Mouse (Mus musculus) adrenal gland (tissue): Measurements from ENCODE around the gene Timmdc1.

Experiments
- intact Hi-C: fragments of 180-260 bp; cut with DNase I; formaldehyde crosslinking; loops from one replicate; pipeline ENCODE4 v1.15.1; 2025

The Timmdc1 gene

DNA sequence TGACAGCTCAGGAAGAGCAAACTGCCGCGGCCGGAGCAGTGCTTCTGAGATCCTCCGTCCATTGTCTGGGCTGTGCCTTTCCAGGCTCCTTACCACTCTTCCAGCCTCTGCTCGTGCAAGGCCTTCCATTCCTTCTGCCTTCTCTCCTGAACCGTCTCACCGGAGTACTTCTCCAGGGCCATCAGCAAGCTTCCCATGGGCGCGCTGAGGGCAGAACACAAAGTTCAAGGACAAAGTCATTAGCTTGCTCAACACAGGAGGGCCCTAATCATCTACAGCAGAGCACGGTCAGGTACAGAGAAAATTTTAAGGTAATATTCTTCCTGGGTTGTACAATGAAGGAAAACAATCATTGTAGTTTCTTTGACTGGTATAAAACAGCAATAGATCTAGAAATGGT is 20.0 kb downstream of the Timmdc1 start:
- intact Hi-C loops, result loop anchor here (10.0 kb wide), 1 partner anchor 508 kb away; no protein-coding TSS in a partner anchor

DNA sequence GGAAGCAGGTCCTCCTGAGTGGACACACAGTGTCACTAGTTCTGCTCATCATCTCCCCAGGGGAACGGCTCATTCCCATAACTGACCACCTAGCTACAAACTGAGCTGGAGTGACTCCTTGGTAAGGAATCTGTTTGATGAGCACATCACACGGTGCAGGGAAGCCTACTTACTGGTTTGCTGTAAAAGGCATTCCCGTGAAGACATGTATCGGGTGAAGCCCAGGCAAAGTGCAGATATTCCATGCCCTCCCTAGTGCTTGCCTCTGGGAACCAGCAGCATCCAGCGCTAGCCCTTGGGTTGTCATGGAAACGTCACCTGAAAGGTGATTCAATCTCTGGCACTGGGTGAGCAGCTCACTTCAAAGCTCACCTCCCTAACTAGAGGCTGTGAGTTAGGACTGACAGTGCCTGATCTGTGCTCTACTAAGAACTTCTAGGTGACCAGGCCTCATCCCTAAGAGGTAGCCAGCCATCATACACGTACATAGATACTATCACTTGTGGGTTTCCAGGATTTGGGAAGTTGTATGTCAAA is 25.8 kb downstream of the Timmdc1 start:
- intact Hi-C loops, result no loop called here

- intact Hi-C loops, result no loop called here
These were observed 28.6 kb downstream of the Timmdc1 start for GRCm38 (mm10) chr16:38493890-38494289.

DNA sequence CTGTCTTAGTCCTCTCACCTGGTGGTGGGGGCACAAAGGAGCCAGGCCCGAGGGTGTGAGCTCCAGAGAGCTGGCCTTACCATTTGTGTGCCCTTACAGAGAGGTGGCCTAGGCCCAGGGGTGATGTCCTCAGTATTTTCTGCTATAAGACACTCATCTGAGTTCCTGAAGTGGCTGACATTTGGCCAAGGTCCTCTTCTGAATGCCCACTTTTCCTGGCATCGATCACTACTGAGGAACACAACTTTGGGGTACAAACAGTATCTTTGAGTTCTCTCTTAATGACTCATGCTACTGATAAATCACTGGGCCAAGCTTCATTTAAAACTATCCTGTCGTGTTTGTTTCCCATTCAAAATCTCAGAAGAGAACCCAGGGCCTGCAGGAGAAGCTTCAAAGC is 29.9 kb downstream of the Timmdc1 start:
- intact Hi-C loops, result no loop called here

DNA sequence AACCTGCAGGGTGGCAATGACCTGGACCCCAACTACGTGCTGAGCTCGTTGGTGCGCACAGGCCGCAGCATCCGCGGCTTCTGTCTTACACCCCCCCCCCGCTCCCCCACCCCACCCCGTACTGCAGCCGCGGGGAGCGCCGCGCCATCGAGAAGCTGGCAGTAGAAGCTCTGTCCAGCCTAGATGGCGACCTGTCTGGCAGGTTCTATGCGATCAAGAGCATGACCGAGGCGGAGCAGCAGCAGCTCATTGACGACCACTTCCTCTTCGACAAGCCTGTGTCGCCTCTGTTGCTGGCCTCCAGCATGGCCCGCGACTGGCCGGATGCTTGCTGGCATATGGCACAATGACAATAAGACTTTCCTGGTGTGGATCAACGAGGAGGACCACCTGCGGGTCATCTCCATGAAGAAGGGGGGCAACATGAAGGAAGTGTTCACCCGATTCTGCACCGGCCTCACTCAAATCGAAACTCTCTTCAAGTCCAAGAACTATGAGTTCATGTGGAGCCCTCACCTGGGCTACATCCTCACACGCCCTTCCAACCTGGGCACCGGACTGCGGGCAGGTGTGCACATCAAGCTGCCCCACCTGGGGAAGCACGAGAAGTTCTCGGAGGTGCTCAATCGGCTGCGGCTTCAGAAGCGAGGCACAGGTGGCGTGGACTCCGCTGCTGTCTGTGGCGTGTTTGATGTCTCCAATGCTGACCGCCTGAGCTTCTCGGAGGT is 38.7 kb downstream of the Timmdc1 start:
- intact Hi-C loops, result no loop called here

DNA sequence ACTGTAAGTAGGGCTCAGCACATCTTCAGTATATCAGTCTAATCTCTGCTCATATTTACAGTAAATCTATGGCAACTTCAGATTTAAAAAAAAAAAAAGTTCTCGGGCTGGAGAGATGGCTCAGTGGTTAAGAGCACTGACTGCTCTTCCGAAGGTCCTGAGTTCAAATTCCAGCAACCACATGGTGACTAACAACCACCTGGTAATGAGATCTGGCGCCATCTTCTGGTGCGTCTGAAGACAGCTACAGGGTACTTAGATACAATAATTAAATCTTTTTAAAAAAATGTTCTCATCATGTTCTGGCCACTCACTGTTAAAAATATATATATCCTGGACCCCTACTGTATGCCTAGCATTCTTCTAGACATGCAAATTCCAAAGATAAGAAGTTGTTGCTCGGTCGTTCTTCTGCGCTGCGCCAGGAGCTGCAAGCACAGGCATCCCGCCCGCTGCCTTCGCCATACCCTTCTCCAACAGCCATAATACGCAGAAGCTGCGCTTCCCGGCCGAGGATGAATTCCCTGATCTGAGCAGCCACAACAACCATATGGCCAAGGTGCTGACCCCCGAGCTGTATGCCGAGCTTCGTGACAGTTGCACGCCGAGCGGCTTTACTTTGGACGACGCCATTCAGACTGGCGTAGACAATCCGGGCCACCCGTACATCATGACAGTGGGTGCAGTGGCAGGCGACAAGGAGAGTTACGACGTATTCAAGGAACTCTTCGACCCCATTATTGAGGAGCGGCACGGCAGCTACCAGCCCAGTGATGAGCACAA is 39.5 kb downstream of the Timmdc1 start:
- intact Hi-C loops, result no loop called here

DNA sequence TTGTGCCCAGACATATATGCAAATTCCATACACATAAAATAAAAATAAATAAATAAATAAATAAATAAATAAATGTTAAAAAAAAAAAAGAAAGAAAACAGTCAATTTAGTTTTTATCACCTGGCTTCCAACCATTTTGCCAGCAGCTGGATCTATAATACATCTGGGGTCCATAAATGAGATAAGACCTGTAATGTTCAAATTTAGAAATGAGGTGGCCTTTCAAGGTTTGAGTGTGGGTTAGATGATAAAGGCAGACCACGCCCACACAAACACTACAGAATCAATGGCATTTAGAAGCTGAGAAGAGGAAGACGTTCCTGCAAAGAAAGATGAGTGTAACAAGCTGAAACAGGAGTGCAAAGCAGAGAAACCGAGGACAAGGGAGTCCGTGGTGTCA is 41.1 kb downstream of the Timmdc1 start:
- intact Hi-C loops, result no loop called here

DNA sequence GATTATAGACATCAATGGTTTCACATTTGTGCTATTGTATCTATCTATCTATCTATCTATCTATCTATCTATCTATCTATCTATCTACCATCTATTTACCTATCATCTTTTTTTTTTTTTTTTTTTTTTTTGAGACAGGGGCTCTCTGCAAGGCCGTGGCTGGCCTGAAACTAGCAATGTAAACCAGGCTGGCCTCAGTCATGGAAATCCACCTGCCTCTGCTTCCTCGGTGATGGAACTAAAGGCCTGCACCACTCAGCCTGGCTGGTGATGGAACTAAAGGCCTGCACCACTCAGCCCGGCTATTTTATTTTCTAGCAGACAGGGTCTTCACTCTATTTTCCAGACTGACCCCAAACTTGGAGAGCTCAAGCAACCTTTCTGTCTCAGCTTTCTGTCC is 44.2 kb downstream of the Timmdc1 start:
- intact Hi-C loops, result no loop called here

DNA sequence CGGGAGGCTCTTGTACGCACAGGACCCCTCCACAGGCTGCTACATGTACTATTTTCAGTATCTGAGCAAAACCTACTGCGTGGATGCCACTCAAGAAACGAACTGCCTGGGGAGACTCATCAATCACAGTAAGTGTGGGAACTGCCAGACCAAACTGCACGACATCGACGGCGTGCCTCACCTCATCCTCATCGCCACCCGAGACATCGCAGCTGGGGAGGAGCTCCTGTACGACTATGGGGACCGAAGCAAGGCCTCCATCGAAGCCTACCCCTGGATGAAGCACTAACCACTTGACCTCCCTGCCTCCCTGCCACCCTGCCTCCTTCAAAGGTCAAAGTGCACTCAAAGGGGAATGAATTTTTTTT is 45.2 kb downstream of the Timmdc1 start:
- intact Hi-C loops, result loop anchor here (2.0 kb wide), 1 partner anchor 100 kb away; no protein-coding TSS in a partner anchor

DNA sequence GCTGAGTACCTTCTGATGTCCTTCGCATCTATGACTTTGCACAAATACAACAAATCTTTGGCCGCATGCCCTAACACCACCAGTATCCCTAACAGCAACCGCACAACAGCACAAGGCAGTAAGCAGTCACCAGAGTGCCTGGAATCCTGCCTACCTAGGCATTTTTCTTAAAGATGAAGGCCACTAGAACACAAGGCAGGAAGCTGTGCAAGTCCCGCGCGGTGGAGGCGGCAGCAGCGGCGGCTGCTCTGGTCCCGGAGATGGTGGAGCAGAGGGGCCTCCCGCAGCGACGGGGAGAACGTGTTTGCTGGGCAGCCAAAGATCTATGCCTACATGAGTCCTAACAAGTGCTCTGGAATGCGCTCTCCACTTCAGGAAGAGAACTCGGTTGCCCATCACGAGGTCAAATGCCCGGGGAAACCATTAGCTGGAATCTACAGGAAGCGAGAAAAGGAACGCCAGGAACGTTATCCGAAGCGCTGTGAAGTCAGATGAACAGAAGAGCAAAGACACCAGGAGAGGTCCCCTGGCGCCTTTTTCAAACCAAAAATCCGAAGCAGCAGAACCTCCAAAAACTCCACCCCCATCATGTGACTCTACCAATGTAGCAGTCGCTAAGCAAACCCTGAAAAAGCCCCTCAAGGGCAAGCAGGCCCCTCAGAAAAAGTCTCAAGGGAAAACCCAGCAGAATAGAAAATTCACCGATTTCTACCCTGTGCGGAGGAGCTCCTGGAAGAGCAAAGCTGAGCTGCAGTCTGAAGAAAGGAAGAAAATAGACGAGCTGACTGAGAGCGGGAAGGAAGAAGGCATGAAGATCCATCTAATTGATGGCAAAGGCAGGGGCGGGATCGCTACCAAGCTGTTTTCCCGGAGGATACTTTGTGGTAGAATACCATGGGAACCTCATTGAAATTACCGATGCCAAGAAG is 45.9 kb downstream of the Timmdc1 start:
- intact Hi-C loops, result loop anchor here (2.0 kb wide), 1 partner anchor 100 kb away; no protein-coding TSS in a partner anchor

- intact Hi-C loops, result loop anchor here (2.0 kb wide), 1 partner anchor 99 kb away; no protein-coding TSS in a partner anchor
These were observed 46.7 kb downstream of the Timmdc1 start for GRCm38 (mm10) chr16:38475681-38476311.

DNA sequence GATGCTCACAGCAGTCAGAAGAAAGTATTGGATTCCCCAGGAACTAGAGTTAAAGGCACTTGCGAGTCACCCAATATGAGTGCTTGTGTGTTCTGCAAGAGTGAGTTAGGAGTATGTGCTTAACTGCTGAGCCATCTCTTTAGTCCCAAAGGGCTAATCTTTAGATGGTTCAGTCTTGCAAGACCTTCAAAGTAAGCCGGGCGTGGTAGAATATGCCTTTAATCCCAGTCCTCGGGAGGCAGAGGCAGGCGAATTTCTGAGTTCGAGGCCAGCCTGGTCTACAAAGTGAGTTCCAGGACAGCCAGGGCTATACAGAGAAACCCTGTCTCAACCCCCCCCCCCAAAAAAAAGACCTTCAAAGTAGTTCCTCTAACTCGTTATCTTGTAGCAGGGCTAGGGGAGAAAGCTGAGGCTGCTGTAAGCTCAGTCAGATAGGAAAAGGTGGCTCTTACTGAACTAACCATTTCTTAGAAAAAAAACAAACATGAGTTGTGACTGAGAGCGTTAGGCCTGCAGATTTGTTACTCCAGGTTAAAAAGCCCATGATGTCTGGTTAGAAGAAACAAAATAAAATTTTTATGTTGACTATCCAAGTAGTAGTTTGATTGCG is 47.7 kb downstream of the Timmdc1 start:
- intact Hi-C loops, result no loop called here

DNA sequence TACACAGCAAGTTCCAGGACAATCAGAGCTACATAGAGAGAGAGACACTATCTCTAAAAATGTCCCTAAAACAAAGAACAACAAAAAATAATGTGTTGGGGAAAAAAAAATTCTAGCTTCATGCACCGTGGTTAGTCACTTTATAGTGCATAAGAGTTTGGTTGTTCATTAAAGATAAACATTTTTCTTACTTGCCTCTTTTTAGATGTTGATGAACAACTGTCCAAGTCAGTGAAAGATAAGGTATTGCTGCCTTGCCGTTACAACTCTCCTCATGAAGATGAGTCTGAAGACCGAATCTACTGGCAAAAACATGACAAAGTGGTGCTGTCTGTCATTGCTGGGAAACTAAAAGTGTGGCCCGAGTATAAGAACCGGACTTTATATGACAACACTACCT is 48.8 kb downstream of the Timmdc1 start:
- intact Hi-C loops, result no loop called here

DNA sequence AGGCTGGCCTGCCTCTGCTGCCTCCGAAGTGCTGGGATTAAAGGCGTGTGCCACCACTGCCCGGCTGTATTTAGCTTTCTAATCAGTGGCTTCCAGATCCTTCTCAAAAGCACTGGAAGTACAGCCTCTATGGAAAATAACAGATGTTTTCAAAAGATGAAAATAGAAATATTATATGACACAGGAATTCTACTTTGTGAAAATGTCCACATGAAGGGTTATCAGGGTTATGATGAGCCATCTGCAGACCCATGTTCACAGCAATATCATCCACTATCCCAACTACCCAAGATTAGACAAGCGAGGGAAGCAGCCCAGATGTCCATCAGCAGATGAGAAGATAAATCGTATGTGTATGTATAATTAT is 50.0 kb downstream of the Timmdc1 start:
- intact Hi-C loops, result no loop called here

DNA sequence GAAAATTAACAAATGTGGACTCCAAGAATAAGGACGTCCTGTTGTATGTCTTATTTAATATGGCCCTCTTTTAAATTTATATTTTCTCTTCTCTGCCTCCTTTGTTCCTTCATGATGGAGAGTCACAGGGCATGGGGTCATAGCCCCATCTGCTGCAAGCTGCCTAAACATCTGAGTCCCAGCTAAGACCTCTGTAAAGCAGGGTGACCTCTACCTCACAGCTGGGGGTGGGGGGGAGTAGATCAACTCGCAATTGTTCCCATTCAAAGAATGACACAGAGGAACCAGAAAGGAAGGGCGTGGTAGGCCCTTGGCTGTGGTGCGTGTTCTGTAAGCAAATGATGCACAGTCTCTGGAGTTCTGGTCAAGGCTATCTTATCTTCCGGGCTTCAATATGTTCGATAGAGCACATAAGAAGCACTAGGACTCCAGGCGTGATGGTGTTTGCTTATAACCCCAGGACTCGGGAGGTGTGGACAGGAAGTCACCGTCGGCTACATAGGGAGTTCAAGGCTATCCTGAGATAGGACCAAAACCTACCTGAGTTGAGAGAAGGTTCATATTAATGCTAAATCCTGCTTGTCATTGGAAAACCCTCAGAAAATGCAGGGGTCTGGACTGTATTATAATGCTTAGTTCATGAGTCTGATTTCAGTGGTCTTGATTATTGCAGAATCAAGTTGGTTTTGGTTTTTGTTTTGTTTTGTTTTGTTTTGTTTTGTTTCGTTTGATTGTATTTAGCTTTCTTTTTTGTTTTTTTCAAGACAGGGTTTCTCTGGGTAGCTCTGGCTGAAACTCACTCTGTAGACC is 50.6 kb downstream of the Timmdc1 start:
- intact Hi-C loops, result no loop called here

DNA sequence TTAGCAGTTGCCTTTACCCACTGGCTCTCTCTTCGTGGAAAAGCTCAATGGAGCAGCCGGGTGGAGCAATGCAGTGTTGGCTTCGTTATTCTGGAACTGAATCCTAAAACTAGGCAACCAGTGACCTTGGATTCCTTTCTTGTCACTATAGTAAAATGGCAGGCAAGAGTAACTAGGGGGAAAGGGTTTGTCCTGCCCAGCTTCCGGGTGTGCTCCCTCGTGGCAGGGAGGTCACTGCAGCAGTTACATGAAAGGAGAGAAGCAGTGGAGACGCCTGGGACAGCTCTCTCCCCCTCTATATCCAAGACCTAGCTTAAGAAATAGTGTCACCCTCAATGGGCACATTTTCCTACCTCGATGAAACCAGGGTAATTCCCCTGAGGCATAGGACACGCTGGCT is 53.0 kb downstream of the Timmdc1 start:
- intact Hi-C loops, result no loop called here

DNA sequence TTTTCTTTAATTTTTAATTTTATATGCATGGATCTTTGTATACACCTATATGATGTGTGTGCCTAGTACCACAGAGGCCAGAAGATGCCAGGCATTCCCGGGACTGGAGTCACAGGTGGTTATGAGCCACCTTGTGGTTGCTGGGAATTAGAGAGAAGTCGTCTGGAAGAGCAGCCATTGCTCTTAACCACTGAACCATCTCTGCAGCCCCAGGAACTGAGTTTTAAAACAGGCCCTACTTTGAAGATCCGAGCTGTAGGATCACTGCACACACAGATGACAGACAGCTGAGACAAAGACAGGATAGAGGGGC is 53.8 kb downstream of the Timmdc1 start:
- intact Hi-C loops, result no loop called here

DNA sequence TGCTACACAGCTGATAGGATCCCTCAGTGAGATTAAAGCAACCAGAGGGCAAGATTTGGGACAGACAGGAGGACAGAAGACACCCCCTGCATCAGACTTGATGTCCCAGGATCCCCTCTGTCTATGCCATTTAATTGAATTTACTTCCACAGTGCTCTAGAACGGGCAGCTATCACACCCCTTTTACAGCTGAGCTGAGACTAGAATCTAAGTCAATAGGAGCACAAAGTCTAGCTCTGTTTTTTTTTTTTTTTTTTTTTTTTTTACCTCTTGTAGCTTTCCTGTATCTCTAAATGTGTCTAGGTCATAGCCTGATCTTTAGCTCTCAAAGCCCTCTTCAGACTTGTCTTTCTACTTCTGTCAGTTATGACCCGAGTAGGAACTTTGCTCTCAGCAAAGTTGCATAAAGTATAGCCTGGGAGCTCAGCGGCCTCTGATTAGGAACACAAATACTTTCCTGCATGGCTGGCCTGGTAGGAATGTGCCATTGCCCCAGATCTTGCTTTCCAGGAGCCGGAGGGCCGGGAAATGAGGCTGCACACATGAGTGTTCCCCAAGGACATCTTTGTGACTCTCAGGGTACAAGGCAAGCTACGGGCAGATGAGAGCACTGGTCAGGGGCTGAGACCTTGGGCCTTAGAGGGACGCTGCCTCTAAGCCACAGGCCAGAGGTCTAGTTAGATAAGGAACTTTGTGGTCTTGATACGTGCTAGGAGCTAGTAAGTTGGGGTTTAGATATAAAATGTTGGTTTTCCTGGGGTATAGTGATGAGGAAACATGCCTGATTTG is 54.4 kb downstream of the Timmdc1 start:
- intact Hi-C loops, result no loop called here
